Mouse (Mus musculus) heart, adult 2 months (tissue): ENCODE results near the gene Tex46. TPM values are rescaled to one million over a fixed set of nuclear protein-coding genes. Genes with fewer than 3 reads are reported as not detected.
A peak's percentile ranks its signal among the peaks of the same experiment; 100 is the strongest.

Source experiments
- DNase-seq, 2 experiments: peaks; one replicate each; pipeline ENCODE4 v3.0.0; 2021
- H3K27ac ChIP-seq: fragments of 200-600 bp; 2 replicates; pipeline ENCODE4 v1.8.1; 2022
- H3K27me3 ChIP-seq: fragments of 200-500 bp; 2 replicates; pipeline ENCODE4 v1.6.1; 2012; ENCODE audit warnings: mild to moderate bottlenecking, low read length, inconsistent platforms, mixed read lengths; ENCODE audit not compliant: control insufficient read depth, insufficient read depth
- H3K36me3 ChIP-seq: fragments of 200-500 bp; 2 replicates; pipeline ENCODE4 v1.6.1; 2012; ENCODE audit warnings: low read length, inconsistent platforms; ENCODE audit not compliant: control insufficient read depth, insufficient read depth
- H3K4me1 ChIP-seq: fragments of 200-500 bp; 2 replicates; pipeline ENCODE4 v1.6.1; 2011; ENCODE audit warnings: low read length; ENCODE audit not compliant: control insufficient read depth, insufficient read depth
- H3K4me3 ChIP-seq: fragments of 200-600 bp; 2 replicates; pipeline ENCODE4 v1.8.1; 2022
- H3K79me2 ChIP-seq: fragments of 200-500 bp; replicated peaks from 2 replicates; pipeline ENCODE4 v1.6.1; 2012; ENCODE audit warnings: mild to moderate bottlenecking, inconsistent platforms, low read length, moderate library complexity, mixed read lengths; ENCODE audit not compliant: control insufficient read depth, insufficient read depth
- H3K9ac ChIP-seq: fragments of 200-500 bp; 2 replicates; pipeline ENCODE4 v1.6.1; 2012; ENCODE audit warnings: low read depth, mild to moderate bottlenecking, control low read depth, inconsistent platforms, low read length, mixed read lengths
- CTCF ChIP-seq: fragments of 200-600 bp; IDR thresholded peaks from 2 replicates; pipeline ENCODE4 v1.8.1; 2022; ENCODE audit warnings: antibody characterized with exemption, mild to moderate bottlenecking, moderate library complexity
- EP300 ChIP-seq: fragments of 200-500 bp; IDR thresholded peaks from 2 replicates; pipeline ENCODE4 v1.6.1; 2011; ENCODE audit warnings: low read depth, low read length, control low read depth; ENCODE audit not compliant: insufficient read depth
- POLR2A ChIP-seq: fragments of 200-500 bp; IDR thresholded peaks from 2 replicates; pipeline ENCODE4 v1.6.1; 2011; ENCODE audit warnings: mild to moderate bottlenecking, low read depth, low read length, control low read depth; ENCODE audit not compliant: insufficient read depth
- WGBS: fragments of 180-500 bp; shearing (Covaris S2); methylation state at CpG from one replicate; pipeline ENCODE4 v1.1.7; 2018; 5-methylcytosine and 5-hydroxymethylcytosine counted together
- intact Hi-C: fragments of 180-260 bp; cut with DNase I; formaldehyde crosslinking; loops from one replicate; pipeline ENCODE4 v1.15.1; 2025
- polyA plus RNA-seq: library from polyadenylated mRNA; depleted of rRNA; stranded (reverse); fragments of >200 nt; gene quantifications from 2 replicates; pipeline ENCODE4 v1.2.3, GENCODE M21; 2012
- total RNA-seq, 2 experiments: library from RNA; stranded (reverse); gene quantifications; 2 replicates each; pipeline ENCODE4 v1.2.3; 2021

Tex46 gene
- total and polyA plus RNA-seq, 3 experiments: not detected

- no peak for TF ChIP-seq CTCF
- no peak for TF ChIP-seq POLR2A
- TF ChIP-seq EP300: no peak
- no peaks in the 10 kb centered on the region for H3K36me3 ChIP-seq
- no peak overlapping the region for H3K27ac ChIP-seq
- no peaks in the 10 kb centered on the region for H3K79me2 ChIP-seq
- no peak overlapping the region for H3K9ac ChIP-seq
- intact Hi-C loops: loop anchor here (1.0 to 2.0 kb wide), 2 partner anchors 192 to 423 kb away; no protein-coding TSS in a partner anchor
- WGBS: 34% methylated on average over 13 of the region's 13 CpGs
- H3K27me3 ChIP-seq: no peaks in the 10 kb centered on the region
- no peak for DNase-seq
- H3K4me3 ChIP-seq: no peak overlapping the region
- no peaks in the 10 kb centered on the region for H3K4me1 ChIP-seq
Measured at GRCm38 (mm10) chr4:136649480-136650196, 39.4 kb downstream of the Tex46 start.

GRCm38 (mm10) chr4:136650261-136650660, 40.0 kb downstream of the Tex46 start:
- H3K36me3 ChIP-seq: no peaks in the 10 kb centered on the region
- H3K27me3 ChIP-seq: no peaks in the 10 kb centered on the region
- no peaks in the 10 kb centered on the region for H3K4me1 ChIP-seq
- no peak overlapping the region for H3K27ac ChIP-seq
- 85% methylated on average over 8 of the region's 8 CpGs for WGBS
- H3K9ac ChIP-seq: no peak overlapping the region
- no peak for TF ChIP-seq EP300
- TF ChIP-seq CTCF: no peak
- TF ChIP-seq POLR2A: no peak
- H3K79me2 ChIP-seq: no peaks in the 10 kb centered on the region
- no peak overlapping the region for H3K4me3 ChIP-seq
- intact Hi-C loops: loop anchor here (2.0 kb wide), 1 partner anchor 423 kb away; no protein-coding TSS in a partner anchor
- DNase-seq: no peak

GRCm38 (mm10) chr4:136651357-136651811, 41.1 kb downstream of the Tex46 start:
- H3K4me1 ChIP-seq: no peaks in the 10 kb centered on the region
- H3K27ac ChIP-seq: no peak overlapping the region
- intact Hi-C loops: loop anchor here (2.0 kb wide), 1 partner anchor 421 kb away; no protein-coding TSS in a partner anchor
- H3K27me3 ChIP-seq: no peaks in the 10 kb centered on the region
- TF ChIP-seq POLR2A: no peak
- peak; percentile 92 for TF ChIP-seq CTCF
- TF ChIP-seq EP300: no peak
- no peaks in the 10 kb centered on the region for H3K36me3 ChIP-seq
- 72% methylated on average over 3 of the region's 3 CpGs for WGBS
- no peak overlapping the region for H3K9ac ChIP-seq
- peak in 1 of 2 experiments; percentile 34 for DNase-seq
- no peaks in the 10 kb centered on the region for H3K79me2 ChIP-seq
- H3K4me3 ChIP-seq: no peak overlapping the region

GRCm38 (mm10) chr4:136651882-136652527, 41.8 kb downstream of the Tex46 start:
- Histone ChIP-seq H3K27ac (no peak overlapping the region), H3K4me3 (no peak overlapping the region), H3K9ac (no peak overlapping the region), H3K79me2 (no peaks in the 10 kb centered on the region), H3K4me1 (no peaks in the 10 kb centered on the region), H3K36me3 (no peaks in the 10 kb centered on the region), H3K27me3 (no peaks in the 10 kb centered on the region)
- intact Hi-C loops: loop anchor here (2.0 kb wide), 1 partner anchor 421 kb away; no protein-coding TSS in a partner anchor
- TF ChIP-seq POLR2A (no peak), EP300 (no peak), CTCF (no peak)
- no peak for DNase-seq
- 79% methylated on average over 13 of the region's 13 CpGs for WGBS

- H3K27ac ChIP-seq: no peak overlapping the region
- no peak overlapping the region for H3K9ac ChIP-seq
- no peaks in the 10 kb centered on the region for H3K36me3 ChIP-seq
- H3K4me3 ChIP-seq: no peak overlapping the region
- H3K79me2 ChIP-seq: no peaks in the 10 kb centered on the region
- intact Hi-C loops: no loop called here
- no peak for DNase-seq
- no peaks in the 10 kb centered on the region for H3K27me3 ChIP-seq
- TF ChIP-seq POLR2A (no peak), EP300 (no peak), CTCF (no peak)
- WGBS: 47% methylated on average over 11 of the region's 11 CpGs
- H3K4me1 ChIP-seq: no peaks in the 10 kb centered on the region
Measured at GRCm38 (mm10) chr4:136652528-136652910, 42.3 kb downstream of the Tex46 start.

- WGBS: 43% methylated on average over 6 of the region's 6 CpGs
- H3K79me2 ChIP-seq: no peaks in the 10 kb centered on the region
- intact Hi-C loops: no loop called here
- H3K4me1 ChIP-seq: no peaks in the 10 kb centered on the region
- no peak for DNase-seq
- no peak overlapping the region for H3K27ac ChIP-seq
- no peak overlapping the region for H3K4me3 ChIP-seq
- no peaks in the 10 kb centered on the region for H3K27me3 ChIP-seq
- H3K36me3 ChIP-seq: no peaks in the 10 kb centered on the region
- no peak overlapping the region for H3K9ac ChIP-seq
- no peak for TF ChIP-seq POLR2A
- TF ChIP-seq CTCF: no peak
- TF ChIP-seq EP300: no peak
Measured at GRCm38 (mm10) chr4:136653019-136653418, 42.8 kb downstream of the Tex46 start.
